Mouse (Mus musculus): ENCODE measurements around the gene Akap14. TPM values are rescaled to one million over a fixed set of nuclear protein-coding genes. Genes with fewer than 3 reads are reported as not detected.
A peak's percentile ranks its signal among the peaks of the same experiment; 100 is the strongest.
"Not testable (repeated sequence)": the region's sequence is repeated elsewhere in the genome, so short reads cannot be mapped to it uniquely, and the experiment has no call there.

Gene Akap14
- not detected in 2 replicates for polyA plus RNA-seq (2012; ENCODE audit: insufficient read depth, low replicate concordance)

DNA sequence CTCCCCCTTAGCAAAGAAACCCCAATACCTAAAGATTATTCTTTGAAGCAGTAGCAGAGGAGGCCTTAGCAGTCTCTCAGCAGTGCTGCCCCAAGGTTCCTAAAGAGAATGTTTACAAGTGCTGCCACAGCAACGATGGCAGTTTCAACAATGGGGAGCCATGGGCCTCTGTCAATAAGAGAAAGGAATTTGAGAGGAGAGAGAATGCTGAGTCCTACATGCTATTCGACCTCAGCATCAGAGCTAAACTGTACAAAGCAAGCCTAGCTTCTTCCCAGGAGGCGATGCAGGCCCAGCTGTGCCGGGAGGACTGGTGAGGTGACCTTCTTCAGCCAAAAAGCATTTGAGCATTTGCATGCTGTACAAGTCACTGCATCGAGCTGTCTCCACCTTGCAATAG, at the start of gene Akap14:
TSS of gene Akap14 (minus strand) at position 101 of the 400 bp plus-strand sequence.
- peaks cover 20% of the 10 kb centered on the region for H3K4me1 ChIP-seq
- no peaks in the 10 kb centered on the region for H3K36me3 ChIP-seq (replicated peaks; ENCODE audit: low read length)
- peaks cover 3% of the 10 kb centered on the region for H3K27me3 ChIP-seq (replicated peaks)
- no peak within 1 kb of the TSS for H3K4me3 ChIP-seq (replicated peaks)
- TF ChIP-seq GATA1 (IDR thresholded peaks at IDR 0.05; ENCODE audit: borderline replicate concordance, low read length) (no peak), FLI1 (IDR thresholded peaks at IDR 0.05; ENCODE audit: low read length) (no peak)
- H3K9me3 ChIP-seq: no peaks in the 10 kb centered on the region

DNA sequence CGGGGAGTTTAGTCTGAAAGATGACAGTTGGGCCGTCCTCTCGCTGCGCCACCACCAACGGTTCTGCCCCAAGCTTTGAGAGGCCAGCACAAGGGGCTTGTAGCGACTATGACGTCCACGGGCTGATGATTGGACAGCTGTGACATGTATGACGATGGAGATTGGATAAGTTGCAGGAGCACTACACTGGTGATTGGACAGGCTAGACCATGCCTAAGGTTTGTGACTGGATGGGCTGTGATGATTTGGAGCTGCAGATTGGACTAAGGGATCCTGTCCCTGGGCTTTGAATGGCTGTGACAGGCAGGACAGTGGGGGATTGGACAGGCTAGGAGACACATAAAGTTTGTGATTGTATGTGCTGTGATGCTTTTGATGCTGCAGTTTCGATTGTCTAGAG, 42.3 kb upstream of the Akap14 start, which contains the start of gene Gm9:
TSS of gene Gm9 (minus strand) at position 101 of the 400 bp plus-strand sequence.
- peaks cover 8% of the 10 kb centered on the region for H3K9me3 ChIP-seq
- no peak within 1 kb of the TSS for H3K4me3 ChIP-seq (replicated peaks)
- H3K36me3 ChIP-seq (replicated peaks; ENCODE audit: low read length): no peaks in the 10 kb centered on the region
- H3K27me3 ChIP-seq (replicated peaks): peaks cover 45% of the 10 kb centered on the region
- TF ChIP-seq FLI1 (IDR thresholded peaks at IDR 0.05; ENCODE audit: low read length): no peak
- TF ChIP-seq GATA1 (IDR thresholded peaks at IDR 0.05; ENCODE audit: borderline replicate concordance, low read length): no peak
- H3K4me1 ChIP-seq: no peaks in the 10 kb centered on the region

DNA sequence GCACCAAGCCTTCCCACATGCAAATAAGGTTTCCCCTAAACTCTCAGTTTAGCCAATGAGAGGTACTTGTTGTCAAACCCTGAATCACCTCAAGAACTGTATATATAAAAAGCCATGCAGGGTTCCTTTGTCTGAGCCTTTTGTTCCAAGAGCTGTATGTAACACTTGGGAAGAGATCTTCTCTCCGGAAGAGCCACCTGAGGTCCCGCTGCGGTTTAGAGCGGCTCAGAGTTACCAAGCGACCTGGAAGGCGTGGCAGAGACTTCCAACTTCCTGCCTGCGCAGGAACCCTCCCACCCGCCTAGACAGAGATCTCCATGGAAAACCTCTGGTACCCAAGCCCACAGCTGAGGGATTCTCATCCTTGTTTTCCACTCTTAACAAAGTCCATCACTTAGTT, 30.0 kb upstream of the Akap14 start:
- Histone ChIP-seq H3K9me3 (peaks cover 5% of the 10 kb centered on the region; the same call in 1 of the 2 replicates), H3K27me3 (replicated peaks) (peaks cover 4% of the 10 kb centered on the region), H3K36me3 (replicated peaks; ENCODE audit: low read length) (no peaks in the 10 kb centered on the region), H3K4me1 (no peaks in the 10 kb centered on the region), H3K4me3 (replicated peaks) (no peak overlapping the region)
- TF ChIP-seq FLI1 (IDR thresholded peaks at IDR 0.05; ENCODE audit: low read length): no peak
- TF ChIP-seq GATA1 (IDR thresholded peaks at IDR 0.05; ENCODE audit: borderline replicate concordance, low read length): no peak

DNA sequence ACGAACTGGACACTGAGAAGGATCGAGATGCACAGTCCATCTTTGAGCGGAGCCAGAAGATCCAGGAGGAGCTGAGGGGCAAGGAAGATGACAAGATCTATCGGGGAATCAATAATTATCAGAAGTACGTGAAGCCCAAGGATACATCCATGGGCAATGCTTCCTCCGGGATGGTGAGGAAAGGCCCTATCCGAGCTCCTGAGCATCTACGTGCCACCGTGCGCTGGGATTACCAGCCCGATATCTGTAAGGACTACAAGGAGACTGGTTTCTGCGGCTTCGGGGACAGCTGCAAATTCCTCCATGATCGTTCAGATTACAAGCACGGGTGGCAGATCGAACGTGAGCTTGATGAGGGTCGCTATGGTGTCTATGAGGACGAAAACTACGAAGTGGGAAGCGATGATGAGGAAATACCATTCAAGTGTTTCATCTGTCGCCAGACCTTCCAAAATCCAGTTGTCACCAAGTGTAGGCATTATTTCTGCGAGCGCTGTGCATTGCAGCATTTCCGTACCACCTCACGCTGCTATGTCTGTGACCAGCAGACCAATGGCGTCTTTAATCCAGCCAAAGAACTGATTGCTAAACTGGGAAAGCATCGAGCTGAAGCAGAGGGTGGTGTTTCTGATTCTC, 23.2 kb upstream of the Akap14 start:
- Histone ChIP-seq H3K9me3 (peaks cover 13% of the 10 kb centered on the region), H3K4me3 (replicated peaks) (peak overlapping the region; percentile 93), H3K4me1 (peaks cover 6% of the 10 kb centered on the region), H3K36me3 (replicated peaks; ENCODE audit: low read length) (peaks cover 13% of the 10 kb centered on the region), H3K27me3 (replicated peaks) (peaks cover 14% of the 10 kb centered on the region)
- TF ChIP-seq GATA1 (IDR thresholded peaks at IDR 0.05; ENCODE audit: borderline replicate concordance, low read length) (no peak), FLI1 (IDR thresholded peaks at IDR 0.05; ENCODE audit: low read length) (no peak)

DNA sequence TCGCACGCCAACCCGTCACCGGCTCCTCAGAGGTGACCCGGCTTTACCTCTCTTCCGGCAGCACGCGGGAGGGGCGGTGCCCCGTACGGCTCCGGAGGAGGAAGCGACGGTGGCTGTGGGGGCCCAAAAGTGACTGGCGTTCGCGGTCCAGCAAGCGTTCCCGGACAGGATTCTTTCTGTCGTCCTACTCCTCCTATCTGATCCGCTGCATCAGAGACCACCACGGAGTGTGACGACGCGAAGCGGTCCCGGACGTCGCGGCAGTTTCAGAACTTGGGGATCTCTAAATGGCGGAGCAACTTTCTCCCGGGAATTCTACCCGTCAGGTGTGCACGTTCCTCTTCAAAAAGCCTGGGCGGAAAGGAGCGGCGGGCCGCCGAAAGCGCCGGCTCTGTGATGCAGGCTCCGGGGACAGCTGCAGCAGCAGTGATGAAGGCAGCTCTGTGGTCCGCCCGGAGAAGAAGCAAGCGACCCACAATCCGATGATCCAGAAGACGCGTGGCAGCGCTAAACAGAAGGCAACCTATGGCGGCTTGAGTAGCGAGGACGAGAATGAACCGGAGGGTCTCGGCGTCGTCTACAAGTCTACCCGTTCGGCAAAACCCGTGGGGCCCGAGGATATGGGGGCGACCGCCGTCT, 22.6 kb upstream of the Akap14 start, which contains the start of the genes Ndufa1 and Rnf113a1:
TSS of gene Ndufa1 (minus strand) at position 59 of the 639 bp plus-strand sequence.
TSS of gene Rnf113a1 (plus strand) at position 141 of the 639 bp plus-strand sequence.
- Histone ChIP-seq H3K27me3 (replicated peaks) (peaks cover 14% of the 10 kb centered on the region), H3K4me3 (replicated peaks) (peak within 1 kb of the TSS; percentile 93), H3K4me1 (peaks cover 6% of the 10 kb centered on the region), H3K36me3 (replicated peaks; ENCODE audit: low read length) (peaks cover 13% of the 10 kb centered on the region), H3K9me3 (peaks cover 13% of the 10 kb centered on the region)
- no peak for TF ChIP-seq GATA1 (IDR thresholded peaks at IDR 0.05; ENCODE audit: borderline replicate concordance, low read length)
- TF ChIP-seq FLI1 (IDR thresholded peaks at IDR 0.05; ENCODE audit: low read length): no peak

DNA sequence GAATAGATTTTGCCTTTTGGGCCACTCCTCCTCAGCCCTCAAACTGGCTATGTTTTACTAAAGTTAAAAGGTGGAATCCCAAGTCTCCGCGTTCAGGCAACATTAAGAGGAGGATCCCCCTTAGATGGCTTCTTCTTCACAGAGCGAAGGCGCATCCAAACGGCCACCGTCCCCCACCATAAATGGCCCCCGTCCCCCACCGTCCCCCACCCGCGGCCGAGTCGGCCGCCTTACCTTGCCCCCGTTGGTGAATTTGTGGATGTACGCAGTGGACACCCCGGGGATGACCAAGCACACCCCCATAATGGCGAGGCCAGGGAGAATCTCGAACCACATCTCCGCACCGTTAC, 22.1 kb upstream of the Akap14 start:
- Histone ChIP-seq H3K4me1 (peaks cover 6% of the 10 kb centered on the region), H3K27me3 (replicated peaks) (peaks cover 14% of the 10 kb centered on the region)
- TF ChIP-seq GATA1 (IDR thresholded peaks at IDR 0.05; ENCODE audit: borderline replicate concordance, low read length) (no peak), FLI1 (IDR thresholded peaks at IDR 0.05; ENCODE audit: low read length) (no peak)

DNA sequence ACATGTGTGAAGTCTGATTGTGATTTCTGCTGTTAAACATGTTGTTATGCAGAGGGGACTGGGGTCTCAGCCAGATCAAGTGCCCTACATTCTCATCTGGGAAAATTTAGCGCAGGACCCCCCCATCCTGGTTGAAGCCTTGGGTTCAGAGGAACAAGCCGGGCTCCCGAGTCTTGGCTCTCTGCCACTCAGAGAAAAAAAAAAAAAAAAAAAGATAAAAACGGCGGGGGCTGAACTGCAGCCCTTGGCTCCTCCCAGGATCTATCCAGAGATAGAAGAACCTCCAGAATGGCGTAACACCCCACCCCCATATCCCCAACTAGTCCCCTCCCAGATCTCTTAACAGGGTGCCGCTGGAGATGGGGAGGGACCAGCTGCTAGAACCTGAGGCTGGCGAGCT, 15.8 kb upstream of the Akap14 start:
- not testable (repeated sequence) for H3K9me3 ChIP-seq; H3K4me3 ChIP-seq (replicated peaks); H3K4me1 ChIP-seq
- H3K36me3 ChIP-seq (replicated peaks; ENCODE audit: low read length): peaks cover 13% of the 10 kb centered on the region
- H3K27me3 ChIP-seq (replicated peaks): peaks cover 27% of the 10 kb centered on the region

More for the DNA sequence above, 22.1 kb upstream of the Akap14 start:
- H3K36me3 ChIP-seq (replicated peaks; ENCODE audit: low read length): peaks cover 13% of the 10 kb centered on the region
- peak overlapping the region; percentile 93 for H3K4me3 ChIP-seq (replicated peaks)
- peaks cover 13% of the 10 kb centered on the region for H3K9me3 ChIP-seq

DNA sequence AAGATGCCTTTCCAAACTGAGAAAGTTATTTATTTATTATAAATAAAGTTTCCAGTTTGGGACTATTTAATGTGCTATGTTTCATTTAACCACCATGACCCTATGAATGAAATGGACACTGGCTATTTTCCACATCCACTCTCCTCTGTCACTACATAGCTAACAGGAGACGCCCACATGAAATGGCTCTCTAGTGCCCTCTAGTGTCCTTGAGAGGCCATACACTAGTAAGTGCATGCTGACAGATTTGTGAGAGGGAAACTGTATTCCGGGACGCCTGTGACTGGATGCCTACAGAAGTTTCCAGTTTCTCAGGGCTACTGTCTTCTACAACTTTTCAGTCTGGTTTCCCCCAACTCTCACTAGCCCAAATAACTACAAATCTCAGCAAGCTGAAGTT, 1.6 kb downstream of the Akap14 start:
- H3K36me3 ChIP-seq (replicated peaks; ENCODE audit: low read length): no peaks in the 10 kb centered on the region
- peaks cover 18% of the 10 kb centered on the region for H3K4me1 ChIP-seq
- peaks cover 7% of the 10 kb centered on the region for H3K27me3 ChIP-seq (replicated peaks)
- no peak for TF ChIP-seq FLI1 (IDR thresholded peaks at IDR 0.05; ENCODE audit: low read length)
- TF ChIP-seq GATA1 (IDR thresholded peaks at IDR 0.05; ENCODE audit: borderline replicate concordance, low read length): no peak
- no peaks in the 10 kb centered on the region; the same call in 1 of the 2 replicates for H3K9me3 ChIP-seq
- H3K4me3 ChIP-seq (replicated peaks): no peak overlapping the region

DNA sequence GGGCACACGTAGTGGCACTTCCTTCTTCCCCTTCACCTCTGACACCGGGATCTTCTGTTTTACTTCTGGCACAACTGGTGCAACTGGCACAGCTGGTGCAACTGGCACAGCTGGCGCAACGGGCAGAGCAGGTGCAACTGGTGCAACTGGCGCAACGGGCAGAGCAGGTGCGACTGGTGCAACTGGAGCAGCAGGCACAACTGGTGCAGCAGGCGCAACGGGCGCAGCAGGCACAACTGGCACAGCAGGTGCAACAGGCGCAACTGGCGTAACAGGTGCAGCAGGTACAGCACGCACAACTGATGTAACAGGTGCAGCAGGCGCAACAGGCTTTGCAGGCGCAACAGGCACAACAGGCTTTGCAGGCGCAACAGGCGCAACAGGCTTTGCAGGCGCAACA, 5.5 kb downstream of the Akap14 start:
- Histone ChIP-seq H3K4me3 (replicated peaks) (peak overlapping the region; percentile 72), H3K27me3 (replicated peaks) (peaks cover 6% of the 10 kb centered on the region), H3K36me3 (replicated peaks; ENCODE audit: low read length) (no peaks in the 10 kb centered on the region), H3K4me1 (peaks cover 12% of the 10 kb centered on the region), H3K9me3 (no peaks in the 10 kb centered on the region; the same call in 1 of the 2 replicates)
- TF ChIP-seq GATA1 (IDR thresholded peaks at IDR 0.05; ENCODE audit: borderline replicate concordance, low read length) (no peak), FLI1 (IDR thresholded peaks at IDR 0.05; ENCODE audit: low read length) (no peak)

DNA sequence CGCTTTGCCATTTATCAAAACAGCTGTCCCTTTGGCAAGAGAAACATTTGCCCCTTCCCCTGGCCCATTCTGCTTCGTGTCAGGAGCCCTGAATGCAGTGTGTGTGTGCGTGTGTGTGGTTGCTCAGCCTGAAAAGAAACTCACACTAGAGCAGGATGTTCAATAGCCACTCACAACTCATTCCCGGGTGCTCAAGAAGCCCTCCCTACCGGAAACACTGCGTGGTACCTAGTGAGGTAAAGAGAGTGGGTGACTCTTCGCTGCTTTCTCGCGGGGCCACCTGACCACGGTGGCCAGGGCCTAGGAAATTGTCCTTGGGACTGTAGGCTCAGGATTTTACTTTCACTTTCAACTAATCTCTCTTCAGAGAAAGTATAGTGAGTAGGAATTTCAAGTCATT, 7.5 kb downstream of the Akap14 start:
- Histone ChIP-seq H3K4me1 (peaks cover 12% of the 10 kb centered on the region), H3K27me3 (replicated peaks) (peaks cover 10% of the 10 kb centered on the region), H3K36me3 (replicated peaks; ENCODE audit: low read length) (peaks cover 5% of the 10 kb centered on the region), H3K4me3 (replicated peaks) (peak overlapping the region; percentile 75), H3K9me3 (no peaks in the 10 kb centered on the region; the same call in 1 of the 2 replicates)
- TF ChIP-seq FLI1 (IDR thresholded peaks at IDR 0.05; ENCODE audit: low read length) (no peak), GATA1 (IDR thresholded peaks at IDR 0.05; ENCODE audit: borderline replicate concordance, low read length) (no peak)
